Mouse (Mus musculus): ENCODE measurements around the gene Lmna.

DNA sequence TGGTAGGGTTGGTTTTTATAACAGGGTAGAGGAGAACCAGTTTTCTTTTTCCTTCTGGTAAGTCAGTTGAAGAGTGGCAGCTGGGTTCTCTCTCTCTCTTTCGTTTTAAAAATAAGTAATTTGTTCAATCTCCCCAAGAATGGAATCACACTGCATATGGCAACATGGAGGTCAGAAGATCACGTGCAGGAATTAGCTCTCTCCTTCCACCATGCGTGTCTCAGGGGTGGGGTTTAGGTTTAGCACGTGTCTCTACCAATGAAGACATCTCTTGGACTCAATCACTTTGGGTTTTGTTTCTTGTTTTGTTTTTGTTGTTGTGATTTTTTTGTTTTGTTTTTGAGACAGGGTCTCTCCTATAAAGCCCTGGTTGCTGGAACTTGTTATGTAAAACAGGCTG lies 29.9 kb downstream of the Lmna start:
- TF ChIP-seq CTCF (IDR thresholded peaks at IDR 0.05; ENCODE audit: low read depth, low read length) (no peak), POLR2A (IDR thresholded peaks at IDR 0.05; ENCODE audit: extremely low read depth, insufficient read depth, low read length) (no peak)

All from liver, adult 2 months (tissue).